Mouse (Mus musculus) kidney, adult 2 months (tissue): ENCODE results near the gene Pola1. TPM values are rescaled to one million over a fixed set of nuclear protein-coding genes. Genes with fewer than 3 reads are reported as not detected.
A peak's percentile ranks its signal among the peaks of the same experiment; 100 is the strongest.

Experiments used
- DNase-seq: peaks from one replicate; pipeline ENCODE4 v3.0.0; 2021
- H3K27ac ChIP-seq: fragments of 200-500 bp; 2 replicates; pipeline ENCODE4 v1.5.1; 2012; ENCODE audit warnings: low read depth, low read length, control low read depth, inconsistent platforms; ENCODE audit not compliant: insufficient read depth
- H3K27me3 ChIP-seq: fragments of 200-500 bp; replicated peaks from 2 replicates; pipeline ENCODE4 v1.6.1; 2012; ENCODE audit warnings: mild to moderate bottlenecking, moderate library complexity, low read length, inconsistent platforms; ENCODE audit not compliant: control insufficient read depth, insufficient read depth
- H3K36me3 ChIP-seq: fragments of 200-500 bp; 2 replicates; pipeline ENCODE4 v1.6.1; 2012; ENCODE audit warnings: mild to moderate bottlenecking, moderate library complexity, low read length, inconsistent platforms; ENCODE audit not compliant: control insufficient read depth, insufficient read depth
- H3K4me1 ChIP-seq: fragments of 200-500 bp; 2 replicates; pipeline ENCODE4 v1.6.1; 2011; ENCODE audit warnings: low read length; ENCODE audit not compliant: control insufficient read depth, insufficient read depth
- H3K4me3 ChIP-seq: fragments of 200-500 bp; 2 replicates; pipeline ENCODE4 v1.5.1; 2011; ENCODE audit warnings: mild to moderate bottlenecking, low read depth, low read length, control low read depth; ENCODE audit not compliant: insufficient read depth
- CTCF ChIP-seq: fragments of 200-500 bp; conservative IDR thresholded peaks from 2 replicates; pipeline ENCODE4 v1.5.1; 2011; ENCODE audit warnings: low read depth, mild to moderate bottlenecking, control low read depth, low read length, moderate library complexity, mixed read lengths; ENCODE audit not compliant: insufficient read depth, insufficient read length
- POLR2A ChIP-seq: fragments of 200-500 bp; IDR thresholded peaks from one replicate; pipeline ENCODE4 v1.6.1; 2011; ENCODE audit warnings: low read depth, low read length, control low read depth
- WGBS: fragments of 180-500 bp; shearing (Covaris S2); methylation state at CpG from one replicate; pipeline ENCODE4 v1.1.7; 2018; 5-methylcytosine and 5-hydroxymethylcytosine counted together
- polyA plus RNA-seq: library from polyadenylated mRNA; depleted of rRNA; stranded (reverse); fragments of >200 nt; gene quantifications from 2 replicates; pipeline ENCODE4 v1.2.3, GENCODE M21; 2012

Pola1 gene
- polyA plus RNA-seq, 1 experiment = 0.45 TPM

- no peaks in the 10 kb centered on the region for H3K4me1 ChIP-seq
- no peak for TF ChIP-seq CTCF
- no peak for TF ChIP-seq POLR2A
- H3K36me3 ChIP-seq = no peaks in the 10 kb centered on the region
- H3K27me3 ChIP-seq = no peaks in the 10 kb centered on the region
- no peak for DNase-seq
- no peak overlapping the region for H3K27ac ChIP-seq
- WGBS = 81% methylated on average over 5 of the region's 5 CpGs
- H3K4me3 ChIP-seq = no peak overlapping the region
Observed at GRCm38 (mm10) chrX:93655153-93655552, 23.2 kb upstream of the Pola1 start.

- WGBS = 31% methylated on average over 3 of the region's 3 CpGs
- no peak for DNase-seq
- no peak for TF ChIP-seq POLR2A
- TF ChIP-seq CTCF = no peak
Observed at GRCm38 (mm10) chrX:93654218-93655002, 22.5 kb upstream of the Pola1 start, which contains the start of gene Pcyt1b. Gene Pcyt1b, plus strand, starts transcription at chrX:93654863.

GRCm38 (mm10) chrX:93650738-93651137, 18.8 kb upstream of the Pola1 start:
- TF ChIP-seq POLR2A (no peak), CTCF (no peak)
- no peaks in the 10 kb centered on the region for H3K27me3 ChIP-seq
- 95% methylated on average over 2 of the region's 2 CpGs for WGBS

More at GRCm38 (mm10) chrX:93654218-93655002, 22.5 kb upstream of the Pola1 start, which contains the start of gene Pcyt1b:
- Histone ChIP-seq H3K4me3 (no peak within 1 kb of the TSS), H3K27ac (no peak within 1 kb of the TSS), H3K36me3 (no peaks in the 10 kb centered on the region), H3K27me3 (no peaks in the 10 kb centered on the region), H3K4me1 (no peaks in the 10 kb centered on the region)

GRCm38 (mm10) chrX:93644022-93644421, 12.1 kb upstream of the Pola1 start:
- Histone ChIP-seq H3K4me1 (no peaks in the 10 kb centered on the region), H3K27ac (no peak overlapping the region), H3K27me3 (no peaks in the 10 kb centered on the region), H3K4me3 (no peak overlapping the region), H3K36me3 (no peaks in the 10 kb centered on the region)
- DNase-seq = no peak
- TF ChIP-seq CTCF = no peak
- TF ChIP-seq POLR2A = no peak

More at GRCm38 (mm10) chrX:93650738-93651137, 18.8 kb upstream of the Pola1 start:
- H3K4me1 ChIP-seq = no peaks in the 10 kb centered on the region
- H3K27ac ChIP-seq = no peak overlapping the region
- H3K36me3 ChIP-seq = no peaks in the 10 kb centered on the region
- no peak overlapping the region for H3K4me3 ChIP-seq
- no peak for DNase-seq

GRCm38 (mm10) chrX:93643600-93643999, 11.6 kb upstream of the Pola1 start:
- Histone ChIP-seq H3K27ac (no peak overlapping the region), H3K36me3 (no peaks in the 10 kb centered on the region), H3K27me3 (no peaks in the 10 kb centered on the region), H3K4me3 (no peak overlapping the region), H3K4me1 (no peaks in the 10 kb centered on the region)
- WGBS = 86% methylated on average over 3 of the region's 3 CpGs
- DNase-seq = no peak
- TF ChIP-seq POLR2A (no peak), CTCF (no peak)

- H3K4me1 ChIP-seq = no peaks in the 10 kb centered on the region
- TF ChIP-seq POLR2A = no peak
- no peak for TF ChIP-seq CTCF
- H3K27ac ChIP-seq = no peak overlapping the region
- H3K36me3 ChIP-seq = no peaks in the 10 kb centered on the region
- no peak overlapping the region for H3K4me3 ChIP-seq
- DNase-seq = peak; percentile 19
- WGBS = 51% methylated on average over 2 of the region's 2 CpGs
- no peaks in the 10 kb centered on the region for H3K27me3 ChIP-seq
Observed at GRCm38 (mm10) chrX:93634861-93635375, 3.0 kb upstream of the Pola1 start.

- TF ChIP-seq CTCF = no peak
- TF ChIP-seq POLR2A = no peak
- no peak for DNase-seq
- no peak overlapping the region for H3K27ac ChIP-seq
- WGBS = 65% methylated on average over 1 of the region's 1 CpGs
- H3K27me3 ChIP-seq = no peaks in the 10 kb centered on the region
- H3K4me3 ChIP-seq = no peak overlapping the region
- H3K36me3 ChIP-seq = no peaks in the 10 kb centered on the region
- H3K4me1 ChIP-seq = no peaks in the 10 kb centered on the region
Observed at GRCm38 (mm10) chrX:93630256-93630655, 1.7 kb downstream of the Pola1 start.
